ENCODE assay signal across 17 mouse cellular contexts in the genomic region with DNA sequence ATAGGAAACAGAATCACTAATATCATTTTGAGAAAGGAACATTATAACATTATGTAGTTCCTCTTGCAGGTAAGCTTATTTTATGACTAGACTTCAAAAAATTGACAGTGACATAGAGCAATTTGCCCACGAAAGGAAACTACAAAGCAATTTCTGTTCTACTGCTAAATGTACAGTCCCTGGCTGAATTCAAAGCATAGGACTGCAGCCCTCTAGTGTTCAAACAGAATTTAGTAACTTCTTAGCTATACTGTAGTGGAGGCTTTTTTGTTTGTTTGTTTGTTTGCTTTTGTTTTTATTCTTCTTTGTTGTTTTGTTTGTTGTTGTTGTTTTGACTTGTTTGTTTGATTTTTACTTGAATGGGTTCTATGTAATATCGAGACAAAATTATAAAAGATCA.
DNase-seq lines count a peak whose midpoint lies in the region; ATAC-seq and TF ChIP-seq lines count a peak whose summit lies in the region.
"Had no signal": no experiment of that assay in that cellular context is flagged by ENCODE, and none has a peak within 500 bp of the region (broad histone marks: within the 10 kb centered on the region; RNA-seq: fewer than 3 reads in every experiment).

No protein-coding gene starts in this region.

- peak in 1 of 2 experiments; percentile 23 for DNase-seq in cerebellum, adult 2 months
- DNase-seq in cerebellum, adult 11 months = no peak
- DNase-seq in A20 (ENCODE audit: low read depth, low spot score) = peak; percentile 12
- peak; percentile 18 for DNase-seq in embryo, embryonic 11 days
- no peak for DNase-seq in layer of hippocampus, postnatal 25 days (ENCODE audit: extremely low spot score in 1 of 2, low spot score in 1 of 2)
- DNase-seq in neural tube, embryonic 10.5 days (ENCODE audit: extremely low spot score, low spot score) = no peak
- DNase-seq: gastrocnemius, postnatal 14 days; right cerebral cortex, postnatal 25 days; thymus, postnatal 14 days had no signal

- no peaks in the 10 kb centered on the region for H3K27me3 ChIP-seq in cerebellum, adult 2 months (ENCODE audit: control insufficient read depth, insufficient read depth, low read length)
- no peaks in the 10 kb centered on the region for H3K27me3 ChIP-seq in intestine, postnatal 0 days (replicated peaks; ENCODE audit: control insufficient read depth, insufficient read depth, low read length)
- no peaks in the 10 kb centered on the region for H3K27me3 ChIP-seq in intestine, embryonic 15.5 days (replicated peaks)
- H3K27me3 ChIP-seq: limb, embryonic 12.5 days; lung, embryonic 15.5 days; neural tube, embryonic 12.5 days had no signal

- no peak overlapping the region for H3K4me3 ChIP-seq in cerebellum, adult 2 months (replicated peaks; ENCODE audit: insufficient read depth, low read depth, low read length)
- H3K4me3 ChIP-seq in intestine, postnatal 0 days (ENCODE audit: low read depth, low read length) = no peak overlapping the region
- H3K4me3 ChIP-seq in intestine, embryonic 15.5 days (replicated peaks) = no peak overlapping the region
- H3K4me3 ChIP-seq: erythroblast, embryonic 14.5 days; limb, embryonic 12.5 days; lung, embryonic 15.5 days; neural tube, embryonic 12.5 days had no signal

- ATAC-seq in intestine, postnatal 0 days = no peak
- ATAC-seq in intestine, embryonic 15.5 days = no peak
- ATAC-seq: inflammation-experienced regulatory T-cells, adult 6 months had no signal

- no peaks in the 10 kb centered on the region for H3K36me3 ChIP-seq in intestine, postnatal 0 days (ENCODE audit: control insufficient read depth, insufficient read depth)
- H3K36me3 ChIP-seq in intestine, embryonic 15.5 days = no peaks in the 10 kb centered on the region
- H3K36me3 ChIP-seq: limb, embryonic 12.5 days; lung, embryonic 15.5 days; neural tube, embryonic 12.5 days had no signal

- no peak overlapping the region for H3K9ac ChIP-seq in intestine, postnatal 0 days (ENCODE audit: low read depth, low read length)
- no peak overlapping the region for H3K9ac ChIP-seq in intestine, embryonic 15.5 days
- H3K9ac ChIP-seq: limb, embryonic 12.5 days; lung, embryonic 15.5 days; neural tube, embryonic 12.5 days had no signal

- H3K27ac ChIP-seq in cerebellum, adult 2 months (ENCODE audit: insufficient read depth, low read length) = no peak overlapping the region
- H3K27ac ChIP-seq in intestine, postnatal 0 days (ENCODE audit: low read depth, low read length) = no peak overlapping the region
- H3K27ac ChIP-seq in intestine, embryonic 15.5 days = no peak overlapping the region
- H3K27ac ChIP-seq: limb, embryonic 12.5 days; lung, embryonic 15.5 days; neural tube, embryonic 12.5 days had no signal

- no peaks in the 10 kb centered on the region for H3K9me3 ChIP-seq in intestine, postnatal 0 days (ENCODE audit: control insufficient read depth)
- H3K9me3 ChIP-seq in intestine, embryonic 15.5 days = no peaks in the 10 kb centered on the region
- H3K9me3 ChIP-seq: limb, embryonic 12.5 days; lung, embryonic 15.5 days; neural tube, embryonic 12.5 days had no signal

- WGBS in cerebellum, adult 2 months = 65% methylated on average over 2 of the region's 2 CpGs
- WGBS in intestine, postnatal 0 days = 68% methylated on average over 2 of the region's 2 CpGs
- WGBS in intestine, embryonic 15.5 days = 62% methylated on average over 2 of the region's 2 CpGs

- no peak overlapping the region for H3K4me2 ChIP-seq in intestine, postnatal 0 days (replicated peaks; ENCODE audit: low read depth)
- H3K4me2 ChIP-seq in intestine, embryonic 15.5 days (replicated peaks) = no peak overlapping the region
- H3K4me2 ChIP-seq: limb, embryonic 12.5 days; lung, embryonic 15.5 days; midbrain, embryonic 11.5 days; neural tube, embryonic 12.5 days had no signal

- H3K4me1 ChIP-seq in cerebellum, adult 2 months (ENCODE audit: control insufficient read depth, insufficient read depth, low read length) = no peaks in the 10 kb centered on the region
- H3K4me1 ChIP-seq in intestine, postnatal 0 days (replicated peaks; ENCODE audit: control insufficient read depth, insufficient read depth, low read length) = no peaks in the 10 kb centered on the region
- H3K4me1 ChIP-seq in intestine, embryonic 15.5 days (replicated peaks) = no peaks in the 10 kb centered on the region
- H3K4me1 ChIP-seq: limb, embryonic 12.5 days; lung, embryonic 15.5 days; neural tube, embryonic 12.5 days had no signal

- TF ChIP-seq CTCF in cerebellum, adult 2 months (IDR thresholded peaks at IDR 0.05; ENCODE audit: borderline replicate concordance, insufficient read depth, low read depth, low read length) = peak; percentile 22; the same call in 1 of the 2 replicates
- peak; percentile 43 for TF ChIP-seq CTCF in intestine, postnatal 0 days (IDR thresholded peaks at IDR 0.05; ENCODE audit: low read depth)

- no peak for TF ChIP-seq POLR2A in cerebellum, adult 2 months (IDR thresholded peaks at IDR 0.05; ENCODE audit: borderline replicate concordance, insufficient read depth, low read length)

Comparison
In these comparisons a context has a peak if more than half of its experiments do, and no peak if none do; other contexts are left out.
1. DNase-seq: peak in A20 (single experiment) and embryo, embryonic 11 days (single experiment); none in cerebellum, adult 11 months (single experiment), layer of hippocampus, postnatal 25 days (0 of 2) and neural tube, embryonic 10.5 days (single experiment).